Mouse (Mus musculus) urinary bladder, adult 2 months (tissue): Measurements from ENCODE around the gene Rap1a. TPM values are rescaled to one million over a fixed set of nuclear protein-coding genes. Genes with fewer than 3 reads are reported as not detected.
A peak's percentile ranks its signal among the peaks of the same experiment; 100 is the strongest.
"Not testable (repeated sequence)": the region's sequence is repeated elsewhere in the genome, so short reads cannot be mapped to it uniquely, and the experiment has no call there.

Experiments used
- DNase-seq: peaks from one replicate; pipeline ENCODE4 v3.0.0; 2022; ENCODE audit warnings: low spot score
- polyA plus RNA-seq: library from polyadenylated mRNA; depleted of rRNA; stranded (reverse); fragments of >200 nt; gene quantifications from 2 replicates; pipeline ENCODE4 v1.2.3, GENCODE M21; 2012

The Rap1a gene
- polyA plus RNA-seq, 1 experiment = 91.4 TPM

- no peak for DNase-seq
Observed at GRCm38 (mm10) chr3:105717856-105718555, 83.1 kb downstream of the Rap1a start.

GRCm38 (mm10) chr3:105716353-105717000, 84.7 kb downstream of the Rap1a start:
- no peak for DNase-seq

DNA sequence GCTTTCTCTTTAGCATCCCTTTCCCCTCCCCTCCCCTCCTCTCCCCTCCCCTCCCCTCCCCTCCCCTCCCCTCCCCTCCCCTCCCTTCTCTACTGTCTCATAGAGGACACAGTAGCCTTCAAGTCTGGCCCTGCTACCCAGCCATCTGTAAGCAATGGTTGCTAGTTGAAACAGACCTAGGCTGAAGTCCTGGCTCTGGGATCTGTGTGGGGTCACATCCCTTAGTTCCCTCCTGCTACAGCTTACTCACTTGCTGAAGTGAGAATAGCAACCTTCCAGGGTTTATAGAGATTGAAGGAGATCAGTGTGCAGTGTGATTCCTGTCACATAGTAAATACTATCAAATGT, 86.3 kb downstream of the Rap1a start:
- DNase-seq = no peak

GRCm38 (mm10) chr3:105714091-105714819, 86.9 kb downstream of the Rap1a start:
- peak; percentile 21 for DNase-seq

DNA sequence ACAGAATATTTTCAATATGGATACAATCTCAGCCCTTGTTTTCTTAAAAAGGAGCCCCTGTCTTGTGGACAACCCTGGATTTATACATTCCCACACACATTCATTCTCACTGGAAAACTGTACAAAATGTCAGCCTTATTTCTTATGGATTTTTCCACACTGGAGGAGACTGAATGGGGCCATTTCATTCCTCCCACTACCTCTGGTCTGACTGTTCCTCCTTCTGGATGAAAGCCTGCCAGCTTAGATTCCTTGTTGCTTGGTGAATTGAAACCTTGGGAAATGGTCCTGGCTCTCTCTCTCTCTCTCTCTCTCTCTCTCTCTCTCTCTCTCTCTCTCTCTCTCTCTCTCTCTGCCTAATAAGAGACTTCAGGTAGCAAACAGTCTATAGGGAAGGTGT, 88.3 kb downstream of the Rap1a start:
- no peak for DNase-seq

DNA sequence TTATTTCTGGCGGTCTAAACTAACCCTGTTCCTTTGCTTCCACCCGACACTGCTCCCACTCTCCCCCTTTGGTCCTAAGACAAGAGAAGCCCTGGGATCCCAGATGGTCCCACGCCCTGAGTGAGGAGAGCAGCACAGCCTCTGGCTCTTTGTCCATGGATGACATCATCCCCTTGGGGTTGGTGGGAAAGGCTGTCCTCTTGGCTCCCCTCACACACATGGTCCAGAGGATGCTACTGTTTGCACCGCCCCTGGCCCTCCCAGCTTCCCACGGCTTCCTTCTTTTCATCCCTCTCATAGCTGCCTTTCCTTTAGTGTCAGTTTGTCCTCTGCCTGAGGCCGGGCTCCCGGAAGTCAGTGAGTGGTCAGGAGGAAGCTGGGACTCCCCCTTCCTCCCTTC, 89.4 kb downstream of the Rap1a start:
- DNase-seq = no peak

- DNase-seq = peak; percentile 20
Observed at GRCm38 (mm10) chr3:105710246-105710645, 90.9 kb downstream of the Rap1a start.

- no peak for DNase-seq
Observed at GRCm38 (mm10) chr3:105707590-105707989, 93.5 kb downstream of the Rap1a start.

GRCm38 (mm10) chr3:105706366-105707020, 94.6 kb downstream of the Rap1a start:
- DNase-seq = peak; percentile 21

DNA sequence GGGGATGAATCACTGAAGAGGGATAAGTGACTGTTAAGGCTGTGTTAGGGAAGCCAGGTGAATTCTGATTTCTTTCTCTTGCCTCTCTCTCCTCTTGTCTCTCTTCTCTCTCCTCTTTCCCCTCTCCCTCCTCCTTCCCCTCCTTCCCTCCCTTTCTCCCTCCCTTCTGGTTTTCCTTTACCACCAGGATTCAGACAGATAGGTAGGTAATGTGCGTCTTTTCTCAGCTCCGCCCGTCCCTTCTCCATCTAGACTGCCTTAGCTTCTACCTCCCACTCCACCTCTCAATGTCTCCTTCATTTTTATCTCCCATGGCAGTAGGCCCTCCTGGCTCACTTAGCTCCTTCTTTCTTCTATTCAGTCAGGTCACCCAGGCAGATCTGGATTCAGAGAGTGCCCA, 95.6 kb downstream of the Rap1a start:
- DNase-seq = no peak

DNA sequence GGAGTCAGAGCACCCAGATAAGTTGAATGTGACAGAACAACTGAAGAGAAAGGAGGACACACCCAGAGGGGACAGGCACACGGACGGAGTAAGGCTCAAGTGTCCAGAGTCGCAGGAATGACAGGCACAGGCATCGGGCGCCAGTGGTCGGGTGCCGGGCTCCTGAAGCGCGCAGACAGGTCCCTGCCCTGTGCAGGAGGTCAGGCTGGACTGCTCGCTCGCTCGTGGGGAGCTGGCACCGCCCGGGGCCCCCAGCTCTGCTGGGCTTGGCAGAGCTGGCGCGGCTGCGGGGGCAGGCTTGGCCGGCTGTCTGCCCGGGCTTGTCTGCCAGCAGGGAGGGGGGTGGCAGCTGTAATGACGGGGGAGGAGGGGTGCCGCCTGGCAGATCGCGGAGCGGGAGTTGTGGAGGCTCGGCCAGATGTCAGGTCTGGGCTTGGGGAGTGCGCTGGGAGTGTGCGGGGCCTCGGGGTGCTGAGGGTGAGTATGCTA, 96.0 kb downstream of the Rap1a start:
- peak; percentile 79 for DNase-seq

- DNase-seq = peak; percentile 67
Observed at GRCm38 (mm10) chr3:105704031-105705008, 96.8 kb downstream of the Rap1a start, which contains the start of gene Inka2. Inka2 (plus strand) TSS chr3:105704599.

- no peak for DNase-seq
Observed at GRCm38 (mm10) chr3:105703571-105703970, 97.6 kb downstream of the Rap1a start.

GRCm38 (mm10) chr3:105701399-105701798, 99.7 kb downstream of the Rap1a start:
- no peak for DNase-seq

DNA sequence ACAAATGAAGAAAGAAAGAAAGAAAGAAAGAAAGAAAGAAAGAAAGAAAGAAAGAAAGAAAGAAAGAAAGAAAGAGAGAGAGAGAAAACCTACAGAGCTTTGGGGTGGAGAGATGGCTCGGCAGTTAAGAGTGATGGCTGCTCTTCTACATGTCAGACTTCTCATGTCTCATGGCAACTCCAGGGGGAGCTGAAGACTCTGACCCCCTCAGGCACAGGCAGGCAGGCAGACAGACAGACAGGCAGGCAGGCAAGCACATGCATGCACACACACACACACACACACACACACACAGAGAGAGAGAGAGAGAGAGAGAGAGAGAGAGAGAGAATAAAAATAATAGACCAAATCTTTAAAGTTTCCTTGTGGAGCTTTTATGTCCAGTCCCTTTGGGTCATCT, 100.3 kb downstream of the Rap1a start:
- not testable (repeated sequence) for DNase-seq

DNA sequence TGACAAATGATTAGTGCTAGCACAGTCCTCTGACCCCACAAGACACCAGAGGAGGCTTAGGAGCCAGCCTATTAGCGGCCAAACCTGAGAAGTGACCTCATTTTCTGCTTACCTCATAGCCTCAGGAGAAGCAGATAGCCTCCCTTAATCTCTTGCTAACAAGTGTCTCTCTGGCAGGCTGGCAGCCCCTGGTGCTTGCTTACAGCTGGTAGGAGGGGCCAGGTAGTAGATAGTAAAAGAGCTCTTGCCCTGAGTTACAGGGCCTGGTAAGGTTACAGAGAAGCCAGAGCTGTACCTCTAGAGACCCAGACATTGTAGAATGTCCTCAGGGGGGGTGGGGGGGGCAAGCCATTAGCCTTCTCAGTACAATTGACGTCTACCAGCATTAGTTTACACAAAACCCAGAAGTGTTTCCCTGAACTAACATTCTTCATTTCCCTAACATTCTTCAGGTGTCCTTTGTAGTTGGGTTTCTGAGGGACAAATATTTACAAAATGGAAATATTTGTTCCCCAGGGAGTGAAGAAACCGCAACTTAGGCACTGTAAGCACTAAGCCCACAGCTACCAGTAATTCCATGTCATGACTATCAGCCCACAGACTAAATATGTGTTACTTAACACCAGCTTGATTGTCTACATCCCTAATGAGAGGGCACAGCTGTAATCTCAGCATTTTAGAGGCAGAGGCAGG, 101.7 kb downstream of the Rap1a start:
- DNase-seq = no peak

GRCm38 (mm10) chr3:105698311-105698710, 102.8 kb downstream of the Rap1a start:
- DNase-seq = no peak

DNA sequence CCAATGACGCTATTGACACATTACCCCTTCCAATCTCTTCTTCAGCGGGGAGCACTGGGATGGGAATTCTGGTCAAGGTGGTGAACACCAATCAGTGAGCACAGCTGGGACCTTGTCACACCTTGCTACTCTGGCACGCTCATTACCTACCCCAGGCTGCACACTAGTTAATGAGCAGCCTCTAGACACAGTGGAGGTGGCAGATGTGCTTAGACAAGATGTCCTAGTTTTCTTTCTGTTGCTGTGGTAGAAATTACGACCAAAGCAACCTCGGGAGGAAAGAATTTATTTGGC, 104.0 kb downstream of the Rap1a start:
- DNase-seq = no peak

- DNase-seq = peak; percentile 20
Observed at GRCm38 (mm10) chr3:105696387-105697147, 104.6 kb downstream of the Rap1a start.
